Mouse (Mus musculus): ENCODE data around the gene Frat1.

DNA sequence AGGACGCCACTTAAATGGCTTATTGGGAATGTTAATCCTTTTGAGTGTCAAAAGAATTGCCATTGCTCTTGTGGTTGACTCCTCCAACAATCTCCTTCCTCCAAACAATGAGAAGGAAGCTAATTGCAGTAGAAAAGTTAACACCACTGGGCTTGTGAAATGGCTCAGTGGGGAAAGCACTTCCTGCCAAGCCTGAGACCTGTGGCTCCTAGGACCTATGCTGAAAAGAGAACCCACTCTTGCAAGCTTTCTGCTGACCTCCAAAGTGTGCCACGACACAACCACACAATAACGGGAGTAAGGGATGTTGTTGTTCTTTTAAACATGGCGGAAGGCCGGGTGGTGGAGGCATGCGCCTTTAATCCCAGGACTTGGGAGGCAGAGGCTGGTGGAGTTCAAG lies 32.2 kb upstream of the Frat1 start:
- TF ChIP-seq CTCF (IDR thresholded peaks at IDR 0.05; ENCODE audit: extremely low read depth, insufficient read length, insufficient replicate concordance, low read depth, low read length) (no peak), POLR2A (IDR thresholded peaks at IDR 0.05; ENCODE audit: low read depth, low read length) (no peak)
